Mouse (Mus musculus) thymus, postnatal 25 days (tissue): ENCODE data around the gene Wdr74.
"Not testable (repeated sequence)": the region's sequence is repeated elsewhere in the genome, so short reads cannot be mapped to it uniquely, and the experiment has no call there.

ENCODE experiments used
- DNase-seq: peaks from one replicate; pipeline ENCODE4 v3.0.0; 2022

Gene Wdr74

GRCm38 (mm10) chr19:8716767-8717475 is 18.7 kb upstream of the Wdr74 start:
- no peak for DNase-seq

- peak; percentile 71 for DNase-seq
Measured at GRCm38 (mm10) chr19:8718357-8718756, 17.3 kb upstream of the Wdr74 start.

GRCm38 (mm10) chr19:8719037-8719436 is 16.6 kb upstream of the Wdr74 start:
- DNase-seq = not testable (repeated sequence)

GRCm38 (mm10) chr19:8721378-8721777 is 14.2 kb upstream of the Wdr74 start:
- DNase-seq = no peak

- DNase-seq = no peak
Measured at GRCm38 (mm10) chr19:8722021-8722420, 13.6 kb upstream of the Wdr74 start.

- no peak for DNase-seq
Measured at GRCm38 (mm10) chr19:8722559-8722906, 13.1 kb upstream of the Wdr74 start.

GRCm38 (mm10) chr19:8722907-8723573 is 12.6 kb upstream of the Wdr74 start, which contains the start of gene Slc3a2:
Gene Slc3a2 (minus strand): TSS chr19:8723369.
- DNase-seq = peak; percentile 95

GRCm38 (mm10) chr19:8723574-8724346 is 11.9 kb upstream of the Wdr74 start:
- no peak for DNase-seq

- DNase-seq = no peak
Measured at GRCm38 (mm10) chr19:8724392-8724791, 11.2 kb upstream of the Wdr74 start.

- no peak for DNase-seq
Measured at GRCm38 (mm10) chr19:8725081-8725613, 10.5 kb upstream of the Wdr74 start.

GRCm38 (mm10) chr19:8726609-8727390 is 8.8 kb upstream of the Wdr74 start:
- no peak for DNase-seq

GRCm38 (mm10) chr19:8727495-8728114 is 8.0 kb upstream of the Wdr74 start:
- DNase-seq = no peak

- DNase-seq = not testable (repeated sequence)
Measured at GRCm38 (mm10) chr19:8728335-8729099, 7.1 kb upstream of the Wdr74 start.

- no peak for DNase-seq
Measured at GRCm38 (mm10) chr19:8734334-8734733, 1.3 kb upstream of the Wdr74 start.

GRCm38 (mm10) chr19:8736160-8736467 is 487 bp downstream of the Wdr74 start:
- no peak for DNase-seq

GRCm38 (mm10) chr19:8738911-8739310 is 3.3 kb downstream of the Wdr74 start:
- no peak for DNase-seq

GRCm38 (mm10) chr19:8739646-8740045 is 4.0 kb downstream of the Wdr74 start:
- no peak for DNase-seq

GRCm38 (mm10) chr19:8740603-8741002 is 5.0 kb downstream of the Wdr74 start, which contains the start of gene 1700092M07Rik:
Gene 1700092M07Rik (plus strand): TSS chr19:8740718.
- DNase-seq = no peak

GRCm38 (mm10) chr19:8741243-8741869 is 5.7 kb downstream of the Wdr74 start, which contains the start of gene Stx5a:
Gene Stx5a (plus strand): TSS chr19:8741413.
- DNase-seq = peak; percentile 94

GRCm38 (mm10) chr19:8742176-8742575 is 6.5 kb downstream of the Wdr74 start:
- no peak for DNase-seq

- no peak for DNase-seq
Measured at GRCm38 (mm10) chr19:8745382-8745781, 9.8 kb downstream of the Wdr74 start.
